10 mouse cellular contexts compared by ENCODE assay signal in the genomic region with DNA sequence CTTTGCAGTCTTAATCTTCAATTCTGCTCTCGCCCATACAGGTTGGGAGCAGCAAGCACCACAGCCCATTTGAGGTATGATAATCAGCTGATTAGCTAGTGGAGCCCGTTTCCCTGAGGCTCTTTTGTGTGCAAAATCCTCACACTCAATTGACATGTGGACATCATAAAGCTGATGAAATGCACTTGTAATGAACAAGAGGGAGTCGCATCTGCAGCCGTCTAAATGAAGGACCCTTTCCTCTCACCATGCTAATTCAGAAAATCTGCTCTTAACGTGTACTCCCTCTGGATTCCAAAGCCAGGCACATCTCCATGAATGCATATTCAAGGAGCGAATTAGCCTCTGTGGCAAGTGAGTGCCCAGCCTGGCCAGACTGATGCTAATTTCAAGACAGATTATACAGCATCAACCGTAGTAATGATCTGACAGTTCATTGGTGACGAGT.
A peak's percentile ranks its signal among the peaks of the same experiment; 100 is the strongest.
DNase-seq lines count a peak whose midpoint lies in the region; ATAC-seq and TF ChIP-seq lines count a peak whose summit lies in the region.
"Had no signal": no experiment of that assay in that cellular context is flagged by ENCODE, and none has a peak within 500 bp of the region (broad histone marks: within the 10 kb centered on the region; RNA-seq: fewer than 3 reads in every experiment).

No protein-coding gene starts in this region.

- H3K9ac ChIP-seq in lung, embryonic 14.5 days = no peak overlapping the region
- H3K9ac ChIP-seq in forebrain, embryonic 12.5 days = no peak overlapping the region
- H3K9ac ChIP-seq in limb, embryonic 12.5 days (replicated peaks) = no peak overlapping the region
- H3K9ac ChIP-seq in neural tube, embryonic 15.5 days (replicated peaks) = no peak overlapping the region

- H3K4me1 ChIP-seq in lung, embryonic 14.5 days (ENCODE audit: insufficient read depth) = peaks cover 8% of the 10 kb centered on the region; the same call in 1 of the 2 replicates
- H3K4me1 ChIP-seq in forebrain, embryonic 12.5 days = peaks cover 39% of the 10 kb centered on the region
- peaks cover 29% of the 10 kb centered on the region for H3K4me1 ChIP-seq in limb, embryonic 12.5 days (replicated peaks)
- peaks cover 28% of the 10 kb centered on the region for H3K4me1 ChIP-seq in neural tube, embryonic 15.5 days

- no peak overlapping the region for H3K27ac ChIP-seq in lung, embryonic 14.5 days (ENCODE audit: low read depth)
- H3K27ac ChIP-seq in forebrain, embryonic 12.5 days = peak overlapping the region; percentile 77
- H3K27ac ChIP-seq in limb, embryonic 12.5 days = no peak overlapping the region
- 0 out of 2 replicates have a peak overlapping the region, but pooled peaks have one; percentile 2 for H3K27ac ChIP-seq in neural tube, embryonic 15.5 days (replicated peaks)
- H3K27ac ChIP-seq: gastrocnemius, adult 2 months had no signal

- no peak for ATAC-seq in lung, embryonic 14.5 days (ENCODE audit: insufficient read depth)
- ATAC-seq in forebrain, embryonic 12.5 days (ENCODE audit: low FRiP score) = peak; percentile 71
- no peak for ATAC-seq in limb, embryonic 12.5 days (ENCODE audit: insufficient number of reproducible peaks, insufficient read depth, low FRiP score, low TSS enrichment, low read depth)
- ATAC-seq in neural tube, embryonic 15.5 days (ENCODE audit: low FRiP score) = no peak

- H3K4me3 ChIP-seq in lung, embryonic 14.5 days (ENCODE audit: low read depth, low read length) = no peak overlapping the region
- H3K4me3 ChIP-seq in forebrain, embryonic 12.5 days (replicated peaks) = no peak overlapping the region
- H3K4me3 ChIP-seq in limb, embryonic 12.5 days (replicated peaks) = no peak overlapping the region
- no peak overlapping the region for H3K4me3 ChIP-seq in neural tube, embryonic 15.5 days (replicated peaks)
- H3K4me3 ChIP-seq: gastrocnemius, adult 2 months had no signal

- peak overlapping the region; percentile 29; the same call in 1 of the 2 replicates for H3K4me2 ChIP-seq in lung, embryonic 14.5 days
- H3K4me2 ChIP-seq in forebrain, embryonic 12.5 days = peak overlapping the region; percentile 60
- H3K4me2 ChIP-seq in limb, embryonic 12.5 days = peak overlapping the region; percentile 58
- peak overlapping the region; percentile 65 for H3K4me2 ChIP-seq in neural tube, embryonic 15.5 days

- 21% methylated on average over 8 of the region's 8 CpGs for WGBS in lung, embryonic 14.5 days
- WGBS in forebrain, embryonic 12.5 days = 3% methylated on average over 8 of the region's 8 CpGs
- WGBS in limb, embryonic 12.5 days = 17% methylated on average over 8 of the region's 8 CpGs
- 7% methylated on average over 8 of the region's 8 CpGs for WGBS in neural tube, embryonic 15.5 days

- H3K9me3 ChIP-seq in lung, embryonic 14.5 days (ENCODE audit: low read depth, low read length) = no peaks in the 10 kb centered on the region
- no peaks in the 10 kb centered on the region for H3K9me3 ChIP-seq in forebrain, embryonic 12.5 days
- no peaks in the 10 kb centered on the region for H3K9me3 ChIP-seq in limb, embryonic 12.5 days
- no peaks in the 10 kb centered on the region for H3K9me3 ChIP-seq in neural tube, embryonic 15.5 days (replicated peaks)

- peaks cover 16% of the 10 kb centered on the region for H3K27me3 ChIP-seq in lung, embryonic 14.5 days (ENCODE audit: insufficient read depth, low read length)
- H3K27me3 ChIP-seq in forebrain, embryonic 12.5 days = peaks cover 23% of the 10 kb centered on the region
- H3K27me3 ChIP-seq in limb, embryonic 12.5 days = peaks cover 17% of the 10 kb centered on the region
- no peaks in the 10 kb centered on the region for H3K27me3 ChIP-seq in neural tube, embryonic 15.5 days (replicated peaks)

- no peak for TF ChIP-seq CTCF in lung, embryonic 14.5 days (IDR thresholded peaks at IDR 0.05; ENCODE audit: low read depth)

- H3K36me3 ChIP-seq in lung, embryonic 14.5 days (ENCODE audit: insufficient read depth) = no peaks in the 10 kb centered on the region
- H3K36me3 ChIP-seq in forebrain, embryonic 12.5 days (replicated peaks) = no peaks in the 10 kb centered on the region
- H3K36me3 ChIP-seq in limb, embryonic 12.5 days = no peaks in the 10 kb centered on the region
- H3K36me3 ChIP-seq in neural tube, embryonic 15.5 days = no peaks in the 10 kb centered on the region

- DNase-seq in lung, embryonic 14.5 days = no peak
- DNase-seq in lung, adult 18-20 months = no peak
- no peak for DNase-seq in urinary bladder, postnatal 10 days (ENCODE audit: low spot score)
- DNase-seq in adrenal gland, postnatal 36 days = no peak
- DNase-seq in kidney, adult 18-20 months = no peak
- DNase-seq: gastrocnemius, adult 2 months; kidney, postnatal 36 days had no signal

Comparison
In these comparisons a context has a peak if more than half of its experiments do, and no peak if none do; other contexts are left out.
1. H3K27ac ChIP-seq: peak in forebrain, embryonic 12.5 days (single experiment) and neural tube, embryonic 15.5 days (single experiment); none in lung, embryonic 14.5 days (single experiment) and limb, embryonic 12.5 days (single experiment).
2. Peak in every context shown above with its lines, with median percentiles within 50 percentile points of each other: H3K4me2 ChIP-seq.